Mouse (Mus musculus) Patski (cell line): ENCODE data around the gene Cfp. TPM values are rescaled to one million over a fixed set of nuclear protein-coding genes. Genes with fewer than 3 reads are reported as not detected.

Experiments
- ATAC-seq: fragments of 100-300 bp; one replicate; pipeline ENCODE4 v1.8.0; 2021
- CTCF ChIA-PET: fragments of 350-600 bp; sonication (Branson Sonifier 250); formaldehyde crosslinking; loops from one replicate; lab custom pipeline; 2022; ENCODE audit warnings: inconsistent platforms; lab: Charles Lee
- POLR2A ChIA-PET: fragments of 350-600 bp; sonication (Branson Sonifier 250); formaldehyde crosslinking; loops from one replicate; lab custom pipeline; 2022; ENCODE audit warnings: antibody characterized with exemption, inconsistent platforms; lab: Charles Lee
- DNase-seq: peaks from one replicate; pipeline ENCODE4 v3.0.0-alpha.2; 2011; ENCODE audit warnings: low read depth, low spot score
- H3K27me3 ChIP-seq: fragments of 371-371 bp; one replicate; pipeline ENCODE4 v1.5.1; 2021
- CTCF ChIP-seq: fragments of 100-300 bp; IDR thresholded peaks from one replicate; pipeline ENCODE4 v1.5.1; 2021
- in situ Hi-C: fragments of 300-500 bp; cut with MboI; formaldehyde crosslinking; loops from 3 replicates; pipeline ENCODE4 v1.11.1; 2018; ENCODE audit warnings: low pct_unique_long_range_greater_than_20kb, mixed read lengths
- polyA plus RNA-seq: library from polyadenylated mRNA; unstranded; gene quantifications from one replicate; pipeline ENCODE4 v1.2.3, GENCODE M21; 2021

Gene Cfp
- polyA plus RNA-seq, 1 experiment from 2014 or later: 2.3 TPM

- ATAC-seq (peak; percentile 79), DNase-seq (peak; percentile 55)
- ChIA-PET POLR2A (no interaction called here), CTCF (no interaction called here)
- peaks cover 11% of the 10 kb centered on the region for H3K27me3 ChIP-seq
- TF ChIP-seq CTCF: no peak
- in situ Hi-C loops: no loop called here
Observed at GRCm38 (mm10) chrX:20920844-20921364, 10.5 kb downstream of the Cfp start, which contains the start of gene Syn1. Gene Syn1, minus strand, starts transcription at chrX:20921004.

GRCm38 (mm10) chrX:20920249-20920843, 11.0 kb downstream of the Cfp start:
- in situ Hi-C loops: no loop called here
- peaks cover 11% of the 10 kb centered on the region for H3K27me3 ChIP-seq
- ChIA-PET CTCF (no interaction called here), POLR2A (no interaction called here)
- DNase-seq (no peak), ATAC-seq (peak; percentile 12)
- TF ChIP-seq CTCF: no peak

- TF ChIP-seq CTCF: no peak
- ChIA-PET CTCF (interaction anchor here (1.7 kb wide), 1 partner anchor 31 kb away, joined by 6 read pairs; no protein-coding TSS in a partner anchor), POLR2A (no interaction called here)
- ATAC-seq (no peak), DNase-seq (no peak)
- H3K27me3 ChIP-seq: no peaks in the 10 kb centered on the region
- in situ Hi-C loops: no loop called here
Observed at GRCm38 (mm10) chrX:20915075-20915474, 16.3 kb downstream of the Cfp start.

- TF ChIP-seq CTCF: no peak
- no peak for ATAC-seq
- peaks cover 4% of the 10 kb centered on the region for H3K27me3 ChIP-seq
- no peak for DNase-seq
- CTCF ChIA-PET: interaction anchor here (1.7 kb wide), 1 partner anchor 32 kb away, joined by 6 read pairs; no protein-coding TSS in a partner anchor
- in situ Hi-C loops: no loop called here
- POLR2A ChIA-PET: no interaction called here
Observed at GRCm38 (mm10) chrX:20913726-20914125, 17.6 kb downstream of the Cfp start.

- ATAC-seq (no peak), DNase-seq (no peak)
- no peak for TF ChIP-seq CTCF
- ChIA-PET POLR2A (no interaction called here), CTCF (no interaction called here)
- in situ Hi-C loops: no loop called here
- H3K27me3 ChIP-seq: peaks cover 4% of the 10 kb centered on the region
Observed at GRCm38 (mm10) chrX:20910074-20910473, 21.3 kb downstream of the Cfp start.

Other genes starting within 250 kb of the Cfp start
- 151 TPM for gene Cdk16, start 243.6 kb downstream of the Cfp start, polyA plus RNA-seq
- gene Usp11, start 227.6 kb downstream of the Cfp start, polyA plus RNA-seq: 42.7 TPM
- gene Araf, start 133.7 kb downstream of the Cfp start, polyA plus RNA-seq: 94.5 TPM
- gene Timp1, start 61.4 kb downstream of the Cfp start, polyA plus RNA-seq: 130 TPM
- 9.4 TPM for gene Syn1, start 10.6 kb downstream of the Cfp start, polyA plus RNA-seq
- gene Elk1, start 19.1 kb upstream of the Cfp start, polyA plus RNA-seq: 23.8 TPM
- 53.6 TPM for gene Uxt, start 30.5 kb upstream of the Cfp start, polyA plus RNA-seq
- gene Zfp182, start 130.8 kb upstream of the Cfp start, polyA plus RNA-seq: 3.1 TPM
- not detected for gene Spaca5, start 136.9 kb upstream of the Cfp start, polyA plus RNA-seq
- 1.4 TPM for gene Zfp300, start 158.0 kb upstream of the Cfp start, polyA plus RNA-seq
- gene Ssxa1, start 184.3 kb upstream of the Cfp start, polyA plus RNA-seq: not detected
- not detected for gene Gm21876, start 244.1 kb upstream of the Cfp start, polyA plus RNA-seq